In the genomic region with DNA sequence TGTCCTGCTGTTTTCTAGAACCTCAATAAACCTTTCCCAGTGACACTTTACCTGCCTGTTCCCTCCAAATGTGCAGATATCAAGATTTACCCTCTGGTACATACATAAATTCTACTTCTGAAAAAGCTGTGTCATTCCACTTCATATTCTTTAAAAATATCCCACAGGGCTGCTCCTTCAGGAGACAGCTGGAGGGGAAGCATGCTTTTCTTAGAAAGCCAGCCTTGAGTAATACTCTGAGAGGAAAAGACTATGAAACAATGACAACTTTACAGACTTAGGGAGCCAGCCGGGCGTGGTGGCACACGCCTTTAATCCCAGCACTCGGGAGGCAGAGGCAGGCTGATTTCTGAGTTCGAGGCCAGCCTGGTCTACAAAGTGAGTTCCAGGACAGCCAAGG, we compare ENCODE assay signal across 31 mouse cellular contexts. TPM values are rescaled to one million over a fixed set of nuclear protein-coding genes. Genes with fewer than 3 reads are reported as not detected.
A peak's percentile ranks its signal among the peaks of the same experiment; 100 is the strongest.
DNase-seq lines count a peak whose midpoint lies in the region; ATAC-seq and TF ChIP-seq lines count a peak whose summit lies in the region.
"Had no signal": no experiment of that assay in that cellular context is flagged by ENCODE, and none has a peak within 500 bp of the region (broad histone marks: within the 10 kb centered on the region; RNA-seq: fewer than 3 reads in every experiment).

No protein-coding gene starts in this region.

- H3K9me3 ChIP-seq in hindbrain, postnatal 0 days (ENCODE audit: low read length), result no peaks in the 10 kb centered on the region
- H3K9me3 ChIP-seq in hindbrain, embryonic 13.5 days, result no peaks in the 10 kb centered on the region
- H3K9me3 ChIP-seq in lung, embryonic 15.5 days, result no peaks in the 10 kb centered on the region
- no peaks in the 10 kb centered on the region for H3K9me3 ChIP-seq in MEL (replicated peaks; ENCODE audit: insufficient read depth, low read length)
- no peaks in the 10 kb centered on the region for H3K9me3 ChIP-seq in midbrain, embryonic 11.5 days (ENCODE audit: control insufficient read depth, low read length)
- H3K9me3 ChIP-seq: embryonic facial prominence, embryonic 12.5 days; forebrain, embryonic 15.5 days; megakaryocyte, embryonic 14.5 days; midbrain, embryonic 13.5 days; neural tube, embryonic 15.5 days had no signal

- TF ChIP-seq CTCF in hindbrain, postnatal 0 days (IDR thresholded peaks at IDR 0.05; ENCODE audit: low read depth), result no peak
- TF ChIP-seq CTCF in MEL (IDR thresholded peaks at IDR 0.05 in 2 of 3, conservative IDR thresholded peaks at IDR 0.05 in 1 of 3; ENCODE audit: control insufficient read depth in 1 of 3, insufficient read depth in 1 of 3, low read depth in 2 of 3, low read length in 3 of 3, poor library complexity in 1 of 3, severe bottlenecking in 1 of 3), result no peak

- no peak for TF ChIP-seq POLR2A in MEL (IDR thresholded peaks at IDR 0.05; ENCODE audit: control insufficient read depth in 1 of 2, insufficient read depth in 1 of 2, low read depth in 1 of 2, low read length in 2 of 2, poor library complexity in 1 of 2)

- TF ChIP-seq RAD21 in MEL (IDR thresholded peaks at IDR 0.05; ENCODE audit: low read depth, low read length), result no peak

- no peak overlapping the region for H3K9ac ChIP-seq in hindbrain, postnatal 0 days (replicated peaks; ENCODE audit: low read length)
- H3K9ac ChIP-seq in hindbrain, embryonic 13.5 days, result no peak overlapping the region
- no peak overlapping the region for H3K9ac ChIP-seq in lung, embryonic 15.5 days
- H3K9ac ChIP-seq in MEL (ENCODE audit: control insufficient read depth, low read depth, low read length, poor library complexity, severe bottlenecking), result no peak overlapping the region
- no peak overlapping the region for H3K9ac ChIP-seq in midbrain, embryonic 11.5 days (ENCODE audit: low read length)
- H3K9ac ChIP-seq: embryonic facial prominence, embryonic 12.5 days; forebrain, embryonic 15.5 days; hindbrain, embryonic 14.5 days; liver, embryonic 14.5 days; midbrain, embryonic 13.5 days; neural tube, embryonic 15.5 days had no signal

- DNase-seq in hindbrain, postnatal 0 days (ENCODE audit: low spot score), result no peak
- DNase-seq in lung, postnatal 36 days, result no peak
- DNase-seq in MEL (ENCODE audit: low read depth, low spot score) (no peak), adipocyte (ENCODE audit: low spot score) (peak; percentile 52)
- DNase-seq in midbrain, embryonic 11.5 days (ENCODE audit: low spot score, missing footprints), result no peak
- DNase-seq: B cell, adult 2 months; cerebellum, adult 11-12 months; cerebellum, adult 9-11 months; embryo, embryonic 11 days; gastrocnemius, postnatal 10 days; heart, postnatal 14 days; kidney, adult 8-10 months; kidney, postnatal 4 days; left cerebral cortex, postnatal 4 days; liver; lung, postnatal 4 days; right cerebral cortex, postnatal 4 days; thymus, adult 2 months; thymus, postnatal 36 days had no signal

- no peak overlapping the region for H3K4me3 ChIP-seq in hindbrain, postnatal 0 days (ENCODE audit: low read length)
- H3K4me3 ChIP-seq in hindbrain, embryonic 13.5 days, result no peak overlapping the region
- H3K4me3 ChIP-seq in lung, embryonic 15.5 days, result no peak overlapping the region
- no peak overlapping the region for H3K4me3 ChIP-seq in MEL (ENCODE audit: control insufficient read depth in 1 of 2, insufficient read depth in 1 of 2, low read depth in 2 of 2, low read length in 2 of 2)
- no peak overlapping the region for H3K4me3 ChIP-seq in midbrain, embryonic 11.5 days (ENCODE audit: low read depth, low read length)
- H3K4me3 ChIP-seq: embryonic facial prominence, embryonic 12.5 days; forebrain, embryonic 15.5 days; megakaryocyte, embryonic 14.5 days; midbrain, embryonic 13.5 days; neural tube, embryonic 15.5 days had no signal

- no peak for TF ChIP-seq EP300 in MEL (IDR thresholded peaks at IDR 0.05; ENCODE audit: low read depth in 1 of 2, low read length in 2 of 2)

- 79% methylated on average over 5 of the region's 5 CpGs for WGBS in hindbrain, postnatal 0 days
- 91% methylated on average over 5 of the region's 5 CpGs for WGBS in hindbrain, embryonic 13.5 days
- WGBS in lung, embryonic 15.5 days, result 86% methylated on average over 5 of the region's 5 CpGs
- 92% methylated on average over 5 of the region's 5 CpGs for WGBS in midbrain, embryonic 11.5 days

- H3K4me2 ChIP-seq in hindbrain, postnatal 0 days (ENCODE audit: low read depth, low read length), result no peak overlapping the region
- no peak overlapping the region for H3K4me2 ChIP-seq in hindbrain, embryonic 13.5 days
- H3K4me2 ChIP-seq in lung, embryonic 15.5 days, result no peak overlapping the region
- H3K4me2 ChIP-seq in midbrain, embryonic 11.5 days, result no peak overlapping the region
- H3K4me2 ChIP-seq: embryonic facial prominence, embryonic 12.5 days; forebrain, embryonic 15.5 days; midbrain, embryonic 13.5 days; neural tube, embryonic 15.5 days had no signal

- H3K36me3 ChIP-seq in hindbrain, postnatal 0 days (ENCODE audit: insufficient read depth, low read length), result peaks cover 29% of the 10 kb centered on the region
- H3K36me3 ChIP-seq in hindbrain, embryonic 13.5 days, result peaks cover 35% of the 10 kb centered on the region
- H3K36me3 ChIP-seq in lung, embryonic 15.5 days, result peaks cover 35% of the 10 kb centered on the region
- peaks cover 13 to 20% of the 10 kb centered on the region in 2 experiments for H3K36me3 ChIP-seq in MEL (ENCODE audit: control insufficient read depth in 1 of 2, insufficient read depth in 2 of 2, low read length in 2 of 2)
- peaks cover 26% of the 10 kb centered on the region for H3K36me3 ChIP-seq in midbrain, embryonic 11.5 days (ENCODE audit: control insufficient read depth, insufficient read depth, low read length)

- ATAC-seq in hindbrain, postnatal 0 days, result no peak
- no peak for ATAC-seq in hindbrain, embryonic 13.5 days (ENCODE audit: low FRiP score)
- ATAC-seq in lung, embryonic 15.5 days (ENCODE audit: borderline replicate concordance, extremely low read depth, low FRiP score, low TSS enrichment), result no peak
- no peak for ATAC-seq in midbrain, embryonic 11.5 days (ENCODE audit: low FRiP score)
- ATAC-seq: forebrain, embryonic 15.5 days; intestine, embryonic 16.5 days; midbrain, embryonic 13.5 days had no signal

- H3K79me2 ChIP-seq in MEL (ENCODE audit: control insufficient read depth, insufficient read depth, low read length, poor library complexity), result peaks cover 43% of the 10 kb centered on the region

- H3K27ac ChIP-seq in hindbrain, postnatal 0 days, result peak overlapping the region; percentile 26; the same call in 1 of the 2 replicates
- H3K27ac ChIP-seq in hindbrain, embryonic 13.5 days, result no peak overlapping the region
- peak overlapping the region; percentile 48; the same call in 1 of the 2 replicates for H3K27ac ChIP-seq in lung, embryonic 15.5 days
- H3K27ac ChIP-seq in MEL (ENCODE audit: control insufficient read depth, low read depth, low read length), result no peak overlapping the region
- H3K27ac ChIP-seq in midbrain, embryonic 11.5 days (ENCODE audit: low read depth, low read length), result no peak overlapping the region
- H3K27ac ChIP-seq: embryonic facial prominence, embryonic 12.5 days; forebrain, embryonic 15.5 days; kidney, postnatal 0 days; liver, embryonic 14.5 days; midbrain, embryonic 13.5 days; stomach, postnatal 0 days had no signal

- H3K4me1 ChIP-seq in hindbrain, postnatal 0 days (ENCODE audit: insufficient read depth, low read length), result peaks cover 12% of the 10 kb centered on the region
- H3K4me1 ChIP-seq in hindbrain, embryonic 13.5 days (replicated peaks), result peaks cover 36% of the 10 kb centered on the region
- peaks cover 31% of the 10 kb centered on the region for H3K4me1 ChIP-seq in lung, embryonic 15.5 days
- H3K4me1 ChIP-seq in MEL (ENCODE audit: control insufficient read depth in 1 of 2, insufficient read depth in 2 of 2, low read length in 2 of 2), result peaks cover 0 to 12% of the 10 kb centered on the region in 2 experiments; a peak in 3 of 4 replicates
- peaks cover 14% of the 10 kb centered on the region for H3K4me1 ChIP-seq in midbrain, embryonic 11.5 days (ENCODE audit: control insufficient read depth, insufficient read depth, low read length)

- no peaks in the 10 kb centered on the region for H3K27me3 ChIP-seq in hindbrain, postnatal 0 days (ENCODE audit: insufficient read depth, low read length)
- no peaks in the 10 kb centered on the region for H3K27me3 ChIP-seq in hindbrain, embryonic 13.5 days
- no peaks in the 10 kb centered on the region for H3K27me3 ChIP-seq in lung, embryonic 15.5 days
- H3K27me3 ChIP-seq in MEL (ENCODE audit: control insufficient read depth in 1 of 2, insufficient read depth in 2 of 2, low read length in 2 of 2), result no peaks in the 10 kb centered on the region
- H3K27me3 ChIP-seq in midbrain, embryonic 11.5 days (ENCODE audit: control insufficient read depth, insufficient read depth, low read length), result no peaks in the 10 kb centered on the region
- H3K27me3 ChIP-seq: embryonic facial prominence, embryonic 12.5 days; forebrain, embryonic 15.5 days; megakaryocyte, embryonic 14.5 days; midbrain, embryonic 13.5 days; neural tube, embryonic 15.5 days had no signal

RNA-seq across cellular contexts. Expression of a gene that starts 4.7 kb away (rescaled TPM):
- total RNA-seq in hindbrain, postnatal 0 days (2014; rRNA removed), result 75.0 and 100 TPM in 2 replicates
- 90.0 and 93.4 TPM in 2 replicates for polyA plus RNA-seq in hindbrain, postnatal 0 days (2015; fragmentation: Nextera tagmentation; extraction: Ambion mirVana)
- 177 and 180 TPM in 2 replicates for polyA plus RNA-seq in hindbrain, embryonic 13.5 days (2015; fragmentation: Nextera tagmentation; extraction: Ambion mirVana)
- polyA plus RNA-seq in lung, embryonic 15.5 days (2015; fragmentation: Nextera tagmentation; extraction: Ambion mirVana), result 355 and 366 TPM in 2 replicates
- 95.0 and 112 TPM in 2 replicates for total RNA-seq in MEL (2012; rRNA removed)
- polyA plus RNA-seq in MEL (2012; ENCODE audit: insufficient read depth in 1 of 2, insufficient read length in 2 of 2, low read depth in 1 of 2, low replicate concordance in 2 of 2, missing spikeins in 1 of 2), result 10 to 100 TPM in 1 of 2 experiments, not detected in 1; 91.4 TPM
- polyA plus RNA-seq in midbrain, embryonic 11.5 days (2014; fragmentation: Nextera tagmentation; extraction: Ambion mirVana), result 258 and 263 TPM in 2 replicates

RNA-seq across cellular contexts. Expression of a gene that starts 22.1 kb away (rescaled TPM):
- total RNA-seq in hindbrain, postnatal 0 days (2014; rRNA removed), result 16.6 and 17.7 TPM in 2 replicates
- 6.3 and 6.6 TPM in 2 replicates for polyA plus RNA-seq in hindbrain, postnatal 0 days (2015; fragmentation: Nextera tagmentation; extraction: Ambion mirVana)
- polyA plus RNA-seq in hindbrain, embryonic 13.5 days (2015; fragmentation: Nextera tagmentation; extraction: Ambion mirVana), result 15.3 and 16.6 TPM in 2 replicates
- 3.5 and 3.6 TPM in 2 replicates for polyA plus RNA-seq in lung, embryonic 15.5 days (2015; fragmentation: Nextera tagmentation; extraction: Ambion mirVana)
- total RNA-seq in MEL (2012; rRNA removed), result 1.2 and 2.0 TPM in 2 replicates
- 1 to 10 TPM in 1 of 2 experiments, not detected in 1; 1.3 TPM for polyA plus RNA-seq in MEL (2012; ENCODE audit: insufficient read depth in 1 of 2, insufficient read length in 2 of 2, low read depth in 1 of 2, low replicate concordance in 2 of 2, missing spikeins in 1 of 2)
- 7.0 and 8.1 TPM in 2 replicates for polyA plus RNA-seq in midbrain, embryonic 11.5 days (2014; fragmentation: Nextera tagmentation; extraction: Ambion mirVana)

RNA-seq across cellular contexts. Expression of a gene that starts 26.9 kb away (rescaled TPM):
- 24.2 and 25.1 TPM in 2 replicates for total RNA-seq in hindbrain, postnatal 0 days (2014; rRNA removed)
- 12.6 and 13.0 TPM in 2 replicates for polyA plus RNA-seq in hindbrain, postnatal 0 days (2015; fragmentation: Nextera tagmentation; extraction: Ambion mirVana)
- 17.9 and 18.1 TPM in 2 replicates for polyA plus RNA-seq in hindbrain, embryonic 13.5 days (2015; fragmentation: Nextera tagmentation; extraction: Ambion mirVana)
- polyA plus RNA-seq in lung, embryonic 15.5 days (2015; fragmentation: Nextera tagmentation; extraction: Ambion mirVana), result 8.8 and 9.3 TPM in 2 replicates
- 4.2 and 4.7 TPM in 2 replicates for total RNA-seq in MEL (2012; rRNA removed)
- polyA plus RNA-seq in MEL (2012; ENCODE audit: insufficient read depth in 1 of 2, insufficient read length in 2 of 2, low read depth in 1 of 2, low replicate concordance in 2 of 2, missing spikeins in 1 of 2), result 1 to 10 TPM in 1 of 2 experiments, not detected in 1; 9.5 TPM
- 7.6 and 8.3 TPM in 2 replicates for polyA plus RNA-seq in midbrain, embryonic 11.5 days (2014; fragmentation: Nextera tagmentation; extraction: Ambion mirVana)

Comparison
In these comparisons a context has a peak if more than half of its experiments do, and no peak if none do; other contexts are left out.
1. H3K27ac ChIP-seq: peak in hindbrain, postnatal 0 days (single experiment) and lung, embryonic 15.5 days (single experiment); none in hindbrain, embryonic 13.5 days (single experiment), MEL (single experiment) and midbrain, embryonic 11.5 days (single experiment).